Comparison of ENCODE assay signal across 17 mouse cellular contexts in the genomic region with DNA sequence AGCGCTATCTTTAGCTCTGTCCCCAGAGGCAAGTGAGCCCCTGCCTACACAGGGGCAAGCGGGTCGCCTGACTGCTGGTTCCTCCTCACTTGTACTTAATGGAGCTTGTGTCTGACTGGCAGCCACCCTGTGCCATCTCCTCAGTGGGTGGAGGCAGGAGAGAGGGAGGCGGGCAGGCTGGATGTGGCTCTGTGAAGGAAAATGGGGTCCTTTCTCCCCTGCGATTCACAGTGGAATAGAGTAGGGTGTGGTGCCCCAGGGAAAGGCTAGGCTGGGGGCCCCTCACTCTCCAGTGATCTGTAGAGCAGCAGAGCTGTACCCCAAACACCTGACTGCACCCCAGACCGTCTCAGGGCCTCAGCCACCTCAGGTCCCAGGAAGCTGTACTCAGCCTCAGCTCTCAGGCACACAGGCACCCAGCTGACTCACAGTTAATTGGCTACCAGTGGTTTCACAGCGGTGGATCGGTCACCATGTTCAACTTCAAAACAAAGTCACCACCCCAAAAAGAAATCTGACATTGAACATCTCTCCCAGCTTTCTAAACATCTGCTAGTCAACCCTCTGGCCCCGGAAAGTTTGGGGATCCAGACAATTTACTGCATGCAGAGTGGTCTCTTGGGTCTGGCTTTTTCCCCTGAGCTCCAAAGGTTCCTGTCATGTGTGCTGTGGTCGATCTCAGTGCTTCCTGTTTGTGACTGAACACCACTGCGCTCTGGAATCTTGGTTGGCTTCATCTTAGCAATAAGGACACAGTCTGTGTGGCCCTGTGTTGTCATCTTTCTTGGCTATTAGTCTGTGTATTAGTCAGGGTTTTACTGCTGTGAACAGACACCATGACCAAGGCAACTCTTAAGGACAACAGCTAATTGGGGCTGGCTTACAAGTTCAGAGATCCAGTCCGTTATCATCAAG. TPM values are rescaled to one million over a fixed set of nuclear protein-coding genes. Genes with fewer than 3 reads are reported as not detected.
DNase-seq lines count a peak whose midpoint lies in the region; ATAC-seq and TF ChIP-seq lines count a peak whose summit lies in the region.
"Had no signal": no experiment of that assay in that cellular context is flagged by ENCODE, and none has a peak within 500 bp of the region (broad histone marks: within the 10 kb centered on the region; RNA-seq: fewer than 3 reads in every experiment).

No protein-coding gene starts in this region.

- TF ChIP-seq RAD21 in MEL (IDR thresholded peaks at IDR 0.05; ENCODE audit: low read depth, low read length), result no peak

- no peak for DNase-seq in gastrocnemius, adult 2 months
- no peak for DNase-seq in gastrocnemius, adult 8-10 months (ENCODE audit: low spot score in 2 of 2)
- DNase-seq in layer of hippocampus, adult 2 months (ENCODE audit: low spot score in 2 of 2), result no peak
- no peak for DNase-seq in layer of hippocampus, adult 11-12 months (ENCODE audit: low spot score)
- peak; percentile 27 for DNase-seq in MEL (ENCODE audit: low read depth, low spot score)
- no peak for DNase-seq in liver, postnatal 0 days
- DNase-seq in urinary bladder, postnatal 14 days (ENCODE audit: low spot score), result no peak
- no peak for DNase-seq in adrenal gland, postnatal 4 days (ENCODE audit: low spot score in 2 of 2)
- DNase-seq: cerebellum, postnatal 36 days; lung, embryonic 14.5 days had no signal

- no peak for TF ChIP-seq POLR2A in MEL (IDR thresholded peaks at IDR 0.05; ENCODE audit: control insufficient read depth in 1 of 2, insufficient read depth in 1 of 2, low read depth in 1 of 2, low read length in 2 of 2, poor library complexity in 1 of 2)

- intact Hi-C loops in gastrocnemius, adult 2 months (cut with DNase I), result no loop called here

- TF ChIP-seq CTCF in gastrocnemius, adult 2 months (IDR thresholded peaks at IDR 0.05), result no peak
- no peak for TF ChIP-seq CTCF in layer of hippocampus, adult 2 months (conservative IDR thresholded peaks at IDR 0.05)
- TF ChIP-seq CTCF in MEL (IDR thresholded peaks at IDR 0.05 in 2 of 3, conservative IDR thresholded peaks at IDR 0.05 in 1 of 3; ENCODE audit: control insufficient read depth in 1 of 3, insufficient read depth in 1 of 3, low read depth in 2 of 3, low read length in 3 of 3, poor library complexity in 1 of 3, severe bottlenecking in 1 of 3), result no peak
- TF ChIP-seq CTCF in liver, postnatal 0 days (IDR thresholded peaks at IDR 0.05; ENCODE audit: low read depth), result no peak

- H3K9me3 ChIP-seq in MEL (replicated peaks; ENCODE audit: insufficient read depth, low read length), result no peaks in the 10 kb centered on the region
- H3K9me3 ChIP-seq in liver, postnatal 0 days (ENCODE audit: low read length), result no peaks in the 10 kb centered on the region
- H3K9me3 ChIP-seq: midbrain, embryonic 10.5 days; neural tube, embryonic 13.5 days had no signal

- H3K4me2 ChIP-seq in liver, postnatal 0 days (ENCODE audit: low read depth, low read length), result peak overlapping the region; percentile 52; the same call in 1 of the 2 replicates
- H3K4me2 ChIP-seq: neural tube, embryonic 13.5 days had no signal

- H3K9ac ChIP-seq in MEL (ENCODE audit: control insufficient read depth, low read depth, low read length, poor library complexity, severe bottlenecking), result no peak overlapping the region
- H3K9ac ChIP-seq in liver, postnatal 0 days (replicated peaks), result no peak overlapping the region
- H3K9ac ChIP-seq: lung, embryonic 14.5 days; neural tube, embryonic 13.5 days had no signal

- peaks cover 16 to 62% of the 10 kb centered on the region in 2 experiments for H3K4me1 ChIP-seq in MEL (ENCODE audit: control insufficient read depth in 1 of 2, insufficient read depth in 2 of 2, low read length in 2 of 2)
- H3K4me1 ChIP-seq in liver, postnatal 0 days (ENCODE audit: insufficient read depth), result peaks cover 52% of the 10 kb centered on the region

- no peaks in the 10 kb centered on the region; the same call in 1 of the 2 replicates for H3K79me2 ChIP-seq in MEL (ENCODE audit: control insufficient read depth, insufficient read depth, low read length, poor library complexity)

- 45% methylated on average over 12 of the region's 12 CpGs for WGBS in liver, postnatal 0 days (ENCODE audit: insufficient replicate concordance)

- H3K27me3 ChIP-seq in MEL (ENCODE audit: control insufficient read depth in 1 of 2, insufficient read depth in 2 of 2, low read length in 2 of 2), result no peaks in the 10 kb centered on the region
- peaks cover 5% of the 10 kb centered on the region for H3K27me3 ChIP-seq in liver, postnatal 0 days (ENCODE audit: insufficient read depth, low read length)
- H3K27me3 ChIP-seq: Patski had no signal

- peak overlapping the region; percentile 24; the same call in 1 of the 2 replicates for H3K27ac ChIP-seq in gastrocnemius, adult 2 months
- 0 out of 2 replicates have a peak overlapping the region, but pooled peaks have one; percentile 20 for H3K27ac ChIP-seq in layer of hippocampus, adult 2 months
- no peak overlapping the region for H3K27ac ChIP-seq in MEL (ENCODE audit: control insufficient read depth, low read depth, low read length)
- peak overlapping the region; percentile 64 for H3K27ac ChIP-seq in liver, postnatal 0 days (ENCODE audit: low read depth)
- H3K27ac ChIP-seq: midbrain, embryonic 10.5 days; neural tube, embryonic 13.5 days had no signal

- TF ChIP-seq EP300 in MEL (IDR thresholded peaks at IDR 0.05; ENCODE audit: low read depth in 1 of 2, low read length in 2 of 2), result no peak
- no peak for TF ChIP-seq EP300 in liver, postnatal 0 days (IDR thresholded peaks at IDR 0.05; ENCODE audit: low read depth)

- ATAC-seq in liver, postnatal 0 days, result no peak
- ATAC-seq: intestine, postnatal 0 days; Patski had no signal

- H3K4me3 ChIP-seq in gastrocnemius, adult 2 months, result no peak overlapping the region
- H3K4me3 ChIP-seq in layer of hippocampus, adult 2 months, result no peak overlapping the region
- H3K4me3 ChIP-seq in MEL (ENCODE audit: control insufficient read depth in 1 of 2, insufficient read depth in 1 of 2, low read depth in 2 of 2, low read length in 2 of 2), result no peak overlapping the region
- H3K4me3 ChIP-seq in liver, postnatal 0 days (ENCODE audit: low read depth, low read length), result no peak overlapping the region
- H3K4me3 ChIP-seq: midbrain, embryonic 10.5 days; neural tube, embryonic 13.5 days had no signal

- peaks cover 0 to 27% of the 10 kb centered on the region in 2 experiments; a peak in 2 of 4 replicates for H3K36me3 ChIP-seq in MEL (ENCODE audit: control insufficient read depth in 1 of 2, insufficient read depth in 2 of 2, low read length in 2 of 2)
- H3K36me3 ChIP-seq in liver, postnatal 0 days (replicated peaks; ENCODE audit: insufficient read depth, low read length), result no peaks in the 10 kb centered on the region
- H3K36me3 ChIP-seq: midbrain, embryonic 10.5 days; neural tube, embryonic 13.5 days had no signal

TF ChIP-seq in MEL, 35 proteins besides CTCF, POLR2A, EP300 and RAD21:
- TF ChIP-seq ZC3H11A (IDR thresholded peaks at IDR 0.05; ENCODE audit: low read depth, low read length) (no peak), E2F4 (IDR thresholded peaks at IDR 0.05; ENCODE audit: borderline replicate concordance, low read depth, low read length) (no peak), NELFE (IDR thresholded peaks at IDR 0.05; ENCODE audit: low read depth, low read length) (no peak), USF2 (IDR thresholded peaks at IDR 0.05; ENCODE audit: borderline replicate concordance in 1 of 2, insufficient read depth in 1 of 2, low read depth in 1 of 2, low read length in 2 of 2) (no peak), KAT2A (conservative IDR thresholded peaks at IDR 0.05; ENCODE audit: low read depth, low read length) (no peak), ZMIZ1 (IDR thresholded peaks at IDR 0.05; ENCODE audit: low read depth, low read length) (no peak), MYC (IDR thresholded peaks at IDR 0.05; ENCODE audit: low read depth, low read length) (no peak), NRF1 (IDR thresholded peaks at IDR 0.05; ENCODE audit: insufficient read depth, low read depth, low read length, poor library complexity, severe bottlenecking) (no peak), ZNF384 (IDR thresholded peaks at IDR 0.05; ENCODE audit: low read depth, low read length) (no peak), POLR2AphosphoS2 (IDR thresholded peaks at IDR 0.05; ENCODE audit: low read length) (no peak), RCOR1 (IDR thresholded peaks at IDR 0.05; ENCODE audit: low read depth, low read length) (no peak), ZKSCAN1 (IDR thresholded peaks at IDR 0.05; ENCODE audit: low read depth, low read length) (no peak), MYB (IDR thresholded peaks at IDR 0.05; ENCODE audit: low read depth, low read length) (no peak), HCFC1 (IDR thresholded peaks at IDR 0.05; ENCODE audit: low read depth, low read length) (no peak), TAL1 (IDR thresholded peaks at IDR 0.05; ENCODE audit: low read length) (no peak), TBP (IDR thresholded peaks at IDR 0.05; ENCODE audit: low read depth, low read length) (no peak), MAZ (IDR thresholded peaks at IDR 0.05; ENCODE audit: low read depth, low read length) (no peak)

RNA-seq across cellular contexts. Expression of gene Trhr2, which starts 15.1 kb away (rescaled TPM):
- not detected for total RNA-seq in gastrocnemius, adult 2 months (2021)
- total RNA-seq in gastrocnemius, adult 8-10 months (2022), result not detected
- total RNA-seq in layer of hippocampus, adult 2 months (2021), result under 1 TPM; 0.79 to 0.82 TPM
- total RNA-seq in MEL (2012; rRNA removed), result 0.12 TPM in 1 of 2 replicates, not detected in the other
- under 1 TPM in 1 of 2 experiments, not detected in 1; 0.07 TPM for polyA plus RNA-seq in MEL (2012; ENCODE audit: insufficient read depth in 1 of 2, insufficient read length in 2 of 2, low read depth in 1 of 2, low replicate concordance in 2 of 2, missing spikeins in 1 of 2)
- polyA plus RNA-seq in liver, postnatal 0 days (2015; fragmentation: Nextera tagmentation; extraction: Ambion mirVana), result not detected in 2 replicates
- not detected for total RNA-seq in adrenal gland, postnatal 4 days (2021)
- total RNA-seq: adrenal gland, adult 18-20 months had no signal
- polyA plus RNA-seq: gonadal fat pad, adult 2 months; intestine, postnatal 0 days; large intestine, adult 2 months; lung, embryonic 14.5 days; midbrain, embryonic 10.5 days; neural tube, embryonic 13.5 days had no signal

RNA-seq across cellular contexts. Expression of gene Zc3h18, which starts 31.0 kb away (rescaled TPM):
- total RNA-seq in gastrocnemius, adult 2 months (2021), result 10 to 100 TPM; 26.7 to 26.8 TPM
- total RNA-seq in gastrocnemius, adult 8-10 months (2022), result 10 to 100 TPM; 22.9 to 30.7 (median 25.8) TPM
- total RNA-seq in layer of hippocampus, adult 2 months (2021), result 10 to 100 TPM; 39.2 to 40.2 TPM
- 84.3 and 98.5 TPM in 2 replicates for total RNA-seq in MEL (2012; rRNA removed)
- polyA plus RNA-seq in MEL (2012; ENCODE audit: insufficient read depth in 1 of 2, insufficient read length in 2 of 2, low read depth in 1 of 2, low replicate concordance in 2 of 2, missing spikeins in 1 of 2), result 100 to 1,000 TPM in 1 of 2 experiments, 10 to 100 TPM in 1; 30.2 to 122 TPM
- polyA plus RNA-seq in liver, postnatal 0 days (2015; fragmentation: Nextera tagmentation; extraction: Ambion mirVana), result 12.8 and 15.6 TPM in 2 replicates
- 10 to 100 TPM; 48.9 to 52.0 TPM for total RNA-seq in adrenal gland, postnatal 4 days (2021)
